Mouse (Mus musculus) midbrain, embryonic 12.5 days (tissue): ENCODE measurements around the gene Lrrc46. TPM values are rescaled to one million over a fixed set of nuclear protein-coding genes. Genes with fewer than 3 reads are reported as not detected.

Experiments used
- microRNA-seq: library from miRNA; unstranded; fragments of <30 nt; microRNA quantifications from one replicate; pipeline ENCODE4, GENCODE M21; 2017
- polyA plus RNA-seq: library from polyadenylated mRNA; unstranded; fragments of >200 nt; fragmentation: Nextera tagmentation; extraction: Ambion mirVana; gene quantifications from 2 replicates; pipeline ENCODE4 v1.2.1, GENCODE M21; 2016

Lrrc46 gene
- polyA plus RNA-seq, 1 experiment from 2014 or later = 2.4 TPM

Small RNA genes within 50 kb of the gene (microRNA-seq; reads per million reads assigned to microRNA genes)
- 1.4 reads per million for gene Mir8103

Other genes with a start within 250 kb of the Lrrc46 start
- gene Nfe2l1, start 211.4 kb downstream of the Lrrc46 start, polyA plus RNA-seq = 80.9 and 81.1 TPM in 2 replicates
- 36.1 and 43.0 TPM in 2 replicates for gene Copz2, start 191.5 kb downstream of the Lrrc46 start, polyA plus RNA-seq
- gene Cdk5rap3, start 124.9 kb downstream of the Lrrc46 start, polyA plus RNA-seq = 107 and 116 TPM in 2 replicates
- 0.55 and 0.68 TPM in 2 replicates for gene Prr15l, start 113.3 kb downstream of the Lrrc46 start, polyA plus RNA-seq
- 14.6 and 16.4 TPM in 2 replicates for gene Pnpo, start 97.4 kb downstream of the Lrrc46 start, polyA plus RNA-seq
- 23.4 and 25.9 TPM in 2 replicates for gene Sp2, start 58.4 kb downstream of the Lrrc46 start, polyA plus RNA-seq
- gene Sp6, start 28.0 kb downstream of the Lrrc46 start, polyA plus RNA-seq = 0.26 and 0.63 TPM in 2 replicates
- 22.5 and 24.2 TPM in 2 replicates for gene Scrn2, start 11.5 kb downstream of the Lrrc46 start, polyA plus RNA-seq
- 63.4 and 64.4 TPM in 2 replicates for gene Mrpl10, start 153 bp upstream of the Lrrc46 start, polyA plus RNA-seq
- gene Osbpl7, start 9.2 kb upstream of the Lrrc46 start, polyA plus RNA-seq = 8.5 and 10.8 TPM in 2 replicates
- 0.23 and 0.24 TPM in 2 replicates for gene Tbx21, start 73.9 kb upstream of the Lrrc46 start, polyA plus RNA-seq
- gene Tbkbp1, start 110.1 kb upstream of the Lrrc46 start, polyA plus RNA-seq = 6.7 and 8.9 TPM in 2 replicates
- gene Kpnb1, start 146.5 kb upstream of the Lrrc46 start, polyA plus RNA-seq = 68.2 and 68.6 TPM in 2 replicates
- gene Npepps, start 239.2 kb upstream of the Lrrc46 start, polyA plus RNA-seq = 134 and 144 TPM in 2 replicates